In the genomic region with DNA sequence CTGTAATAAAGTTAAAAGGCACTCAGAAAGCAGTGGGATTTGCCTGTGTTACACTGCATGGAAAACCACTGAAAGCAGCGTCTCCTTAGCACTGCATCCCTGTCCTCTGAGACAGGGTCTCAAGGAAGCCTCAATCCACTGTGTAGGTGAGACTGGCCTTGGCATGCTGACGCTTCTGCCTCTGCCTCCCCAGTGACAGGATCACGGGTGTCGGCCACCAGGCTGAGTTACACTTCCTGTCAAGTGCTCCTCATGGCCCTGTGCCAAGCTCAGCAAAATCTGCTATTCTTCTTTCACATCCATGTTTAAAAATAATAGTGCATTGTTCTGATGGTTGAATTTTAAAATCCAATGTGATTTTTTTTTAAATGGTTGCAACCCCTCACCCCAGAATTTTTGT, we compare ENCODE assay signal across 8 mouse cellular contexts. TPM values are rescaled to one million over a fixed set of nuclear protein-coding genes. Genes with fewer than 3 reads are reported as not detected.
A peak's percentile ranks its signal among the peaks of the same experiment; 100 is the strongest.
DNase-seq lines count a peak whose midpoint lies in the region; ATAC-seq and TF ChIP-seq lines count a peak whose summit lies in the region.

No protein-coding gene starts in this region.

- H3K9me3 ChIP-seq in MEL (replicated peaks; ENCODE audit: insufficient read depth, low read length), result no peaks in the 10 kb centered on the region

- no peak for TF ChIP-seq EP300 in MEL (IDR thresholded peaks at IDR 0.05; ENCODE audit: low read depth in 1 of 2, low read length in 2 of 2)

- H3K4me1 ChIP-seq in MEL (ENCODE audit: control insufficient read depth in 1 of 2, insufficient read depth in 2 of 2, low read length in 2 of 2), result peaks cover 0 to 2% of the 10 kb centered on the region in 2 experiments; a peak in 1 of 4 replicates

- no peak for TF ChIP-seq RAD21 in MEL (IDR thresholded peaks at IDR 0.05; ENCODE audit: low read depth, low read length)

- no peak for ATAC-seq in activated CD4-positive, CD25-positive, alpha-beta regulatory T cell, adult 4 months

- no peak for TF ChIP-seq POLR2A in MEL (IDR thresholded peaks at IDR 0.05; ENCODE audit: control insufficient read depth in 1 of 2, insufficient read depth in 1 of 2, low read depth in 1 of 2, low read length in 2 of 2, poor library complexity in 1 of 2)

- H3K9ac ChIP-seq in MEL (ENCODE audit: control insufficient read depth, low read depth, low read length, poor library complexity, severe bottlenecking), result no peak overlapping the region

- H3K27ac ChIP-seq in MEL (ENCODE audit: control insufficient read depth, low read depth, low read length), result no peak overlapping the region

- H3K4me3 ChIP-seq in MEL (ENCODE audit: control insufficient read depth in 1 of 2, insufficient read depth in 1 of 2, low read depth in 2 of 2, low read length in 2 of 2), result no peak overlapping the region

- H3K27me3 ChIP-seq in MEL (ENCODE audit: control insufficient read depth in 1 of 2, insufficient read depth in 2 of 2, low read length in 2 of 2), result no peaks in the 10 kb centered on the region

- TF ChIP-seq CTCF in MEL (IDR thresholded peaks at IDR 0.05 in 2 of 3, conservative IDR thresholded peaks at IDR 0.05 in 1 of 3; ENCODE audit: control insufficient read depth in 1 of 3, insufficient read depth in 1 of 3, low read depth in 2 of 3, low read length in 3 of 3, poor library complexity in 1 of 3, severe bottlenecking in 1 of 3), result no peak

- H3K79me2 ChIP-seq in MEL (ENCODE audit: control insufficient read depth, insufficient read depth, low read length, poor library complexity), result no peaks in the 10 kb centered on the region

- peaks cover 5 to 11% of the 10 kb centered on the region in 2 experiments; a peak in 3 of 4 replicates for H3K36me3 ChIP-seq in MEL (ENCODE audit: control insufficient read depth in 1 of 2, insufficient read depth in 2 of 2, low read length in 2 of 2)

- intact Hi-C loops in heart, postnatal 25 days (cut with DNase I), result no loop called here

- peak; percentile 41 to 45 for DNase-seq in layer of hippocampus, postnatal 10 days (ENCODE audit: low spot score in 2 of 2)
- no peak for DNase-seq in layer of hippocampus, postnatal 25 days (ENCODE audit: extremely low spot score in 1 of 2, low spot score in 1 of 2)
- peak; percentile 66 for DNase-seq in MEL (ENCODE audit: low read depth, low spot score)
- peak; percentile 66 for DNase-seq in cerebellum, adult 8-10 months
- peak; percentile 53 for DNase-seq in heart, postnatal 25 days (ENCODE audit: low spot score)
- DNase-seq in lung, postnatal 36 days, result peak; percentile 81
- DNase-seq in embryo, embryonic 9.5 days (ENCODE audit: extremely low spot score), result no peak

TF ChIP-seq in MEL, 35 proteins besides CTCF, POLR2A, EP300 and RAD21:
- TF ChIP-seq ZMIZ1 (IDR thresholded peaks at IDR 0.05; ENCODE audit: low read depth, low read length), result no peak
- no peak for TF ChIP-seq SIN3A (IDR thresholded peaks at IDR 0.05; ENCODE audit: low read length)
- TF ChIP-seq MEF2A (IDR thresholded peaks at IDR 0.05; ENCODE audit: extremely low read depth, insufficient replicate concordance, low read depth, low read length, poor library complexity, severe bottlenecking), result no peak
- peak; percentile 56; the same call in 1 of the 2 replicates for TF ChIP-seq USF1 (IDR thresholded peaks at IDR 0.05; ENCODE audit: low read depth, low read length)
- no peak for TF ChIP-seq KAT2A (conservative IDR thresholded peaks at IDR 0.05; ENCODE audit: low read depth, low read length)
- 0 out of 2 replicates have a peak, but pooled peaks have one; percentile 28 for TF ChIP-seq MAX (IDR thresholded peaks at IDR 0.05; ENCODE audit: low read length)
- no peak for TF ChIP-seq UBTF (IDR thresholded peaks at IDR 0.05; ENCODE audit: borderline replicate concordance, insufficient read depth, low read depth, low read length)
TF ChIP-seq in MEL: peak in this region for 2.

RNA-seq across cellular contexts. Expression of gene Cep95, which starts 31.9 kb away (rescaled TPM):
- 10 to 100 TPM; 11.3 to 12.9 TPM for total RNA-seq in layer of hippocampus, postnatal 10 days (2021)
- 10 to 100 TPM; 11.3 to 15.8 TPM for total RNA-seq in layer of hippocampus, postnatal 25 days (2021)
- total RNA-seq in MEL (2012; rRNA removed), result 11.2 and 11.6 TPM in 2 replicates
- polyA plus RNA-seq in MEL (2012; ENCODE audit: insufficient read depth in 1 of 2, insufficient read length in 2 of 2, low read depth in 1 of 2, low replicate concordance in 2 of 2, missing spikeins in 1 of 2), result 10 to 100 TPM in 1 of 2 experiments, not detected in 1; 12.9 TPM
- 1 to 10 TPM; 5.9 to 7.3 TPM for total RNA-seq in heart, postnatal 25 days (2021)
- polyA plus RNA-seq in activated CD4-positive, CD25-positive, alpha-beta regulatory T cell, adult 4 months (2017; shearing (Covaris generic)), result 10 to 100 TPM; 26.9 to 33.3 TPM

RNA-seq across cellular contexts. Expression of gene Ddx5, which starts 32.0 kb away (rescaled TPM):
- total RNA-seq in layer of hippocampus, postnatal 10 days (2021), result 100 to 1,000 TPM; 692 to 786 TPM
- total RNA-seq in layer of hippocampus, postnatal 25 days (2021), result 100 to 1,000 TPM; 711 to 757 TPM
- total RNA-seq in MEL (2012; rRNA removed), result 338 and 358 TPM in 2 replicates
- 1,000 to 10,000 TPM in 1 of 2 experiments, 100 to 1,000 TPM in 1; 748 to 3,269 TPM for polyA plus RNA-seq in MEL (2012; ENCODE audit: insufficient read depth in 1 of 2, insufficient read length in 2 of 2, low read depth in 1 of 2, low replicate concordance in 2 of 2, missing spikeins in 1 of 2)
- 100 to 1,000 TPM; 310 to 351 TPM for total RNA-seq in heart, postnatal 25 days (2021)
- polyA plus RNA-seq in activated CD4-positive, CD25-positive, alpha-beta regulatory T cell, adult 4 months (2017; shearing (Covaris generic)), result 100 to 1,000 TPM; 413 to 476 TPM

RNA-seq across cellular contexts. Expression of gene Polg2, which starts 41.6 kb away (rescaled TPM):
- total RNA-seq in layer of hippocampus, postnatal 10 days (2021), result 1 to 10 TPM; 3.9 to 5.6 TPM
- total RNA-seq in layer of hippocampus, postnatal 25 days (2021), result 1 to 10 TPM; 4.0 to 4.1 TPM
- 9.2 and 10.7 TPM in 2 replicates for total RNA-seq in MEL (2012; rRNA removed)
- polyA plus RNA-seq in MEL (2012; ENCODE audit: insufficient read depth in 1 of 2, insufficient read length in 2 of 2, low read depth in 1 of 2, low replicate concordance in 2 of 2, missing spikeins in 1 of 2), result 1 to 10 TPM in 1 of 2 experiments, not detected in 1; 6.3 TPM
- 1 to 10 TPM; 4.2 to 4.9 TPM for total RNA-seq in heart, postnatal 25 days (2021)
- polyA plus RNA-seq in activated CD4-positive, CD25-positive, alpha-beta regulatory T cell, adult 4 months (2017; shearing (Covaris generic)), result 10 to 100 TPM; 10.2 to 14.9 TPM

Comparison
In these comparisons a context has a peak if more than half of its experiments do, and no peak if none do; other contexts are left out.
1. DNase-seq: peak in layer of hippocampus, postnatal 10 days (2 of 2), MEL (single experiment), cerebellum, adult 8-10 months (single experiment), heart, postnatal 25 days (single experiment) and lung, postnatal 36 days (single experiment); none in layer of hippocampus, postnatal 25 days (0 of 2) and embryo, embryonic 9.5 days (single experiment).